Mouse (Mus musculus) liver (tissue): ENCODE results near the gene Gm17655.
"Not testable (repeated sequence)": the region's sequence is repeated elsewhere in the genome, so short reads cannot be mapped to it uniquely, and the experiment has no call there.

Experiments
- DNase-seq: peaks from one replicate; pipeline ENCODE4 v3.0.0-alpha.2; 2020; ENCODE audit warnings: mixed read lengths

Gene Gm17655

GRCm38 (mm10) chr5:110086161-110086866, 14.0 kb upstream of the Gm17655 start:
- DNase-seq: peak; percentile 24

DNA sequence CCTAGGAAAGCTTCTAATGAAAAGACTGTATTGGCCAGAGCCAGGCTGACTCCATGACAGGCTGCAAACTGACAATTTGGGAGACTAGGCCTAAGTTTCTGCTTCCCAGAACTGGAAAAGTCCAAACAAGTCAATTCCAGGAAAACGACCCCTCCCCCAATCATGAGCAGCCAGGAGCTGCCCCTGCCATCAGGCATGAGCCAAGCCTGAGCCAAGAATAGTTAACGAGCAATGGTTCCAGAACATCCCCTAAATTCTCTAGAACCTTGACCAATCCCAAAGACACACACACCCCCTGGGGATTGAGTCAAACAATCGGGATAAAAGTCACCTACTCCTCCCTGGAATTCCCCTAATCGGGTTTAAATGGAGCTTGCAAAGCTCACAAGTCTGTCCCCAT, 10.6 kb upstream of the Gm17655 start:
- DNase-seq: no peak

DNA sequence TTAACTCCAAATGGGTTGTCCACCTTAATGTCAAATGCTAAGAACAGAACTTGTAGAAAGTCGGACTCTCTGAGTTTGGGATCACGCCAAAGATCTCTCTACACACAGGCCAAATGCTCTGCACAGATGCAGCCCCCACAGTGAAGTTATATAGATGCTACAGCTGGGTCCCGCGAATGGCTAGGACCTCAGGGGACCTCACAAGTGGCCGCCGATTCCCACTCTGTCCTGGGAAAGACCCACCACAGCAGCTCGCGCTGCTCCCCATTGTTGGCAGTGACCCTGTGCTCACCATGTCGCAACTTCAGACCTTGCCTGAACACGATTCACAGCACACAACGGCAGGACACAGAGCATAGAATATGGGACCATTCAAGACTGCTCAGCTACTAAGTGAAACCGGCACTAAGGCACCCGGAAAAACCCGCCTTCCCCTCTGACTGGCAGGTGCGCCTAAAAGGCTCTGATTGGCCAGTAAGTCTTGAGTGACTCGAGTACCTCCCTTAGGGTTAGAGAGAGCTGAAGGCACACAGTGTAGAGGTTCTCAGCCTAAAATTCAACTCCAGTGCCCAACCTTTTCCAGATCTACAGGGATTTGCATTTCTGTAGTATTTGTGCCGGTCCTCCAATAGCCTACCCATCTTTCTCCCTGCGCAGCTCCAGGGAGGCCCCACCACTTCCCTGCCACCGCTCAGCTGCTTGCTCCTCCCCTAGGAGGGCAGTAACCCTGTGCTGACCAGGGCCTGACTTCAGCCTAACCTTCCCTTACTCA, 14.5 kb downstream of the Gm17655 start:
- DNase-seq: peak; percentile 84

DNA sequence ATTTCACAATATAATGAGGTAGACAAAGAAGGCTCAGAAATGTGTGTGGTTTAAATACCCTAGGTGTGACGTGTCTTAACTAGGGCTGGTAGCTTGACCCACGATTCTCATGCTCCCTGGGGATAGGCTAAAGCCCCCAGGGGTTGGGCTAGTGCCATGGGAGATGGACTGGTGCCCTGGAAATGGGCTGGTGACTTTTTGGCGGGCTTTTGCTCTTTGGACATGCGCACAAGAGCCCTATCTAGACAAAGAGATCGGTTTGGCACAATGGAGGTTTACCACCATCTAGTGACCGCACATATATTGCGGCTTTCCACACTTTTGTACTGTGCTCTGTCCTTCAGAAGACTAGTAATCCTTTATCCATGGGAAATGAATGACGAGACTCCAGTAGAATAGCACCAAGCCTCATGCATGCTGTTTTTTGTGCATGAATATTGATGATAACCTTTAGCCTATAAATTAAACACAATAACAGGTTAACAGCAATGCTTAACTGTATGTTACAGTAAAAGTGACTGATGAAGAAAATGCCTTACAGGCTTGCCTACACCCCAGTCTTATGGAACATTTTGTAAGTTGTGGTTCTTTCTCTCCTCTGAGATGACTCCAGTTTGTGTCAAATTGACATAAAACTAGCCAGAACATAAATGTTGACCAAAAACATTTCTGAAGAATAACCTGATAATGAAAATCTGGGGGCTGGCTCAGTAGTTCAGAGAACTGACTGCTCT, 48.5 kb downstream of the Gm17655 start:
- peak; percentile 29 for DNase-seq

DNA sequence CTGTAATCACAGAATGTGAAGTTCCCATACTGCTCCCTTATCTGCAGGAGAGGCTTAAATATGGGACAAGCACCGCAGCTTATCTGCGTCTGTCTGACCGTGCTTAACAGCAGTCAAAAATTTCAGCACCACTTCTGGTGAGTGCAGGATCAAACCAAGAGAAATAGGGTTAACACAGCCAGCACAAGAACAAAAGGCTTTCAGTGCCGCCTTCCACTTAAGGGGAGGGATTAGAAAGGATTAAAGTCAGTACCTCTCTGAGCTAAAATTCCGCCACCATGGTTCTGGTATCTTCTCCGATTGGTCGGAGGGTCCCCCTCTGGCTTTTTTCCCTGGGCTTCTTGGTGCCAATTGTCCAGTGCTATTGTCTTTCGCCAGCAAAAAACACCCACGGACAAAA, 49.0 kb downstream of the Gm17655 start:
- DNase-seq: no peak

- DNase-seq: not testable (repeated sequence)
These were observed 56.5 kb downstream of the Gm17655 start for GRCm38 (mm10) chr5:110015775-110016174.
